ENCODE assay signal across 22 mouse cellular contexts in the genomic region with DNA sequence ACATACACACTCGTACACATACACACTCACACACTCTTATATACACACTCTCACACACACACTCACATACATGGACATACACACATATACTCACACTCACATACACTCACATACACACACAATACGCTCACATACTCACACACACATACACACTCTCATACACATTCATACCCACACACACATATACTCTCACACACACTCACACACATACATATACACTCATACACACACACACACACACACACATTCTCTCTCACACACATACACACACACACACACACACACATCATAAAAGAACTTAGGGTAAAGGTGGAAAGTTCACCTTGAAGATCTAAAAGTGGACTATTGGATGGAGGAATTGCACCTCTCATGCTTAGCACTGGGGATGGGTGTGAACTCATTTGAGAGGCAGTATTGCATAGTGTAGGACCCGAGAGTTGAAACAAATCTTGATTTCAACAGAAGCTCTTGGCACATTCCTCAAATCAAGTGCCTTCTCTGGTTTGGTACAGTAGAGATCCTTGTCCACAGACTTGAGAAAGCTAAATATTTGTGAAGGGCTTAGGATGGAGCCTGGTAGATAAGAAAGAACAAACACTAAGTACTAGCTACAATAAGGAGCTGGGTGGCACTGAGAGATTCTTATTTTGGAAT.
DNase-seq lines count a peak whose midpoint lies in the region; ATAC-seq and TF ChIP-seq lines count a peak whose summit lies in the region.
"Had no signal": no experiment of that assay in that cellular context is flagged by ENCODE, and none has a peak within 500 bp of the region (broad histone marks: within the 10 kb centered on the region; RNA-seq: fewer than 3 reads in every experiment).

No protein-coding gene starts in this region.

- H3K36me3 ChIP-seq in hindbrain, postnatal 0 days (ENCODE audit: insufficient read depth, low read length), result no peaks in the 10 kb centered on the region
- no peaks in the 10 kb centered on the region for H3K36me3 ChIP-seq in hindbrain, embryonic 12.5 days
- H3K36me3 ChIP-seq in lung, embryonic 15.5 days, result no peaks in the 10 kb centered on the region
- H3K36me3 ChIP-seq: embryonic facial prominence, embryonic 15.5 days; forebrain, embryonic 10.5 days; hindbrain, embryonic 13.5 days had no signal

- no peak for DNase-seq in hindbrain, postnatal 0 days (ENCODE audit: low spot score)
- DNase-seq in lung, postnatal 10 days, result peak; percentile 52
- DNase-seq in urinary bladder, postnatal 25 days (ENCODE audit: low spot score), result no peak
- DNase-seq in liver, result no peak
- DNase-seq: adrenal gland, postnatal 14 days; cerebellum, adult 18-20 months; cerebellum, adult 9-11 months; cerebellum, postnatal 36 days; gastrocnemius, adult 2 months; gastrocnemius, postnatal 25 days; heart, postnatal 4 days had no signal

- peaks cover 5% of the 10 kb centered on the region; the same call in 1 of the 2 replicates for H3K4me1 ChIP-seq in hindbrain, postnatal 0 days (ENCODE audit: insufficient read depth, low read length)
- H3K4me1 ChIP-seq in hindbrain, embryonic 12.5 days, result peaks cover 4% of the 10 kb centered on the region; the same call in 1 of the 2 replicates
- H3K4me1 ChIP-seq in lung, embryonic 15.5 days, result peaks cover 10% of the 10 kb centered on the region
- H3K4me1 ChIP-seq: embryonic facial prominence, embryonic 15.5 days; forebrain, embryonic 10.5 days had no signal

- no peaks in the 10 kb centered on the region for H3K27me3 ChIP-seq in hindbrain, postnatal 0 days (ENCODE audit: insufficient read depth, low read length)
- no peaks in the 10 kb centered on the region for H3K27me3 ChIP-seq in hindbrain, embryonic 12.5 days
- no peaks in the 10 kb centered on the region for H3K27me3 ChIP-seq in lung, embryonic 15.5 days
- H3K27me3 ChIP-seq: CH12.LX; embryonic facial prominence, embryonic 15.5 days; heart, embryonic 13.5 days; hindbrain, embryonic 13.5 days; Patski had no signal

- no peak overlapping the region for H3K4me2 ChIP-seq in hindbrain, postnatal 0 days (ENCODE audit: low read depth, low read length)
- H3K4me2 ChIP-seq in hindbrain, embryonic 12.5 days (replicated peaks), result no peak overlapping the region
- no peak overlapping the region for H3K4me2 ChIP-seq in lung, embryonic 15.5 days
- H3K4me2 ChIP-seq: embryonic facial prominence, embryonic 15.5 days; heart, embryonic 13.5 days; hindbrain, embryonic 13.5 days had no signal

- no peak overlapping the region for H3K4me3 ChIP-seq in hindbrain, postnatal 0 days (ENCODE audit: low read length)
- H3K4me3 ChIP-seq in hindbrain, embryonic 12.5 days, result no peak overlapping the region
- H3K4me3 ChIP-seq in lung, embryonic 15.5 days, result no peak overlapping the region
- H3K4me3 ChIP-seq: embryonic facial prominence, embryonic 15.5 days; erythroblast, embryonic 14.5 days; forebrain, embryonic 10.5 days; gastrocnemius, adult 2 months; heart, embryonic 13.5 days; hindbrain, embryonic 13.5 days had no signal

- peak; percentile 31; the same call in 1 of the 2 replicates for ATAC-seq in hindbrain, postnatal 0 days
- no peak for ATAC-seq in hindbrain, embryonic 12.5 days (ENCODE audit: low FRiP score)
- peak; percentile 93 for ATAC-seq in lung, embryonic 15.5 days (ENCODE audit: borderline replicate concordance, extremely low read depth, low FRiP score, low TSS enrichment)
- ATAC-seq: activated CD4-positive, CD25-positive, alpha-beta regulatory T cell, adult 4 months; forebrain, embryonic 14.5 days; Patski had no signal

- TF ChIP-seq CTCF in hindbrain, postnatal 0 days (IDR thresholded peaks at IDR 0.05; ENCODE audit: low read depth), result no peak

- no peak overlapping the region for H3K9ac ChIP-seq in hindbrain, postnatal 0 days (replicated peaks; ENCODE audit: low read length)
- no peak overlapping the region for H3K9ac ChIP-seq in hindbrain, embryonic 12.5 days
- no peak overlapping the region for H3K9ac ChIP-seq in lung, embryonic 15.5 days
- H3K9ac ChIP-seq: embryonic facial prominence, embryonic 15.5 days; heart, embryonic 13.5 days; hindbrain, embryonic 13.5 days had no signal

- WGBS in hindbrain, postnatal 0 days, result 87% methylated on average over 3 of the region's 3 CpGs
- WGBS in hindbrain, embryonic 12.5 days, result 89% methylated on average over 3 of the region's 3 CpGs
- WGBS in lung, embryonic 15.5 days, result 57% methylated on average over 3 of the region's 3 CpGs

- H3K27ac ChIP-seq in hindbrain, postnatal 0 days, result no peak overlapping the region
- H3K27ac ChIP-seq in hindbrain, embryonic 12.5 days, result no peak overlapping the region
- peak overlapping the region; percentile 69 for H3K27ac ChIP-seq in lung, embryonic 15.5 days
- H3K27ac ChIP-seq: embryonic facial prominence, embryonic 15.5 days; forebrain, embryonic 10.5 days; gastrocnemius, adult 2 months; heart, embryonic 13.5 days; hindbrain, embryonic 13.5 days had no signal

- no peaks in the 10 kb centered on the region for H3K9me3 ChIP-seq in hindbrain, postnatal 0 days (ENCODE audit: low read length)
- H3K9me3 ChIP-seq in hindbrain, embryonic 12.5 days (replicated peaks), result no peaks in the 10 kb centered on the region
- H3K9me3 ChIP-seq in lung, embryonic 15.5 days, result no peaks in the 10 kb centered on the region
- H3K9me3 ChIP-seq: embryonic facial prominence, embryonic 15.5 days; forebrain, embryonic 10.5 days; heart, embryonic 13.5 days; hindbrain, embryonic 13.5 days had no signal
